Mouse (Mus musculus) kidney, adult 2 months (tissue): ENCODE results near the gene Akap11. TPM values are rescaled to one million over a fixed set of nuclear protein-coding genes. Genes with fewer than 3 reads are reported as not detected.

Source experiments
- DNase-seq: peaks from one replicate; pipeline ENCODE4 v3.0.0; 2021
- H3K27ac ChIP-seq: fragments of 200-500 bp; 2 replicates; pipeline ENCODE4 v1.5.1; 2012; ENCODE audit warnings: low read depth, low read length, control low read depth, inconsistent platforms; ENCODE audit not compliant: insufficient read depth
- H3K27me3 ChIP-seq: fragments of 200-500 bp; replicated peaks from 2 replicates; pipeline ENCODE4 v1.6.1; 2012; ENCODE audit warnings: mild to moderate bottlenecking, moderate library complexity, low read length, inconsistent platforms; ENCODE audit not compliant: control insufficient read depth, insufficient read depth
- H3K36me3 ChIP-seq: fragments of 200-500 bp; 2 replicates; pipeline ENCODE4 v1.6.1; 2012; ENCODE audit warnings: mild to moderate bottlenecking, moderate library complexity, low read length, inconsistent platforms; ENCODE audit not compliant: control insufficient read depth, insufficient read depth
- H3K4me1 ChIP-seq: fragments of 200-500 bp; 2 replicates; pipeline ENCODE4 v1.6.1; 2011; ENCODE audit warnings: low read length; ENCODE audit not compliant: control insufficient read depth, insufficient read depth
- H3K4me3 ChIP-seq: fragments of 200-500 bp; 2 replicates; pipeline ENCODE4 v1.5.1; 2011; ENCODE audit warnings: mild to moderate bottlenecking, low read depth, low read length, control low read depth; ENCODE audit not compliant: insufficient read depth
- CTCF ChIP-seq: fragments of 200-500 bp; conservative IDR thresholded peaks from 2 replicates; pipeline ENCODE4 v1.5.1; 2011; ENCODE audit warnings: low read depth, mild to moderate bottlenecking, control low read depth, low read length, moderate library complexity, mixed read lengths; ENCODE audit not compliant: insufficient read depth, insufficient read length
- POLR2A ChIP-seq: fragments of 200-500 bp; IDR thresholded peaks from one replicate; pipeline ENCODE4 v1.6.1; 2011; ENCODE audit warnings: low read depth, low read length, control low read depth
- WGBS: fragments of 180-500 bp; shearing (Covaris S2); methylation state at CpG from one replicate; pipeline ENCODE4 v1.1.7; 2018; 5-methylcytosine and 5-hydroxymethylcytosine counted together
- polyA plus RNA-seq: library from polyadenylated mRNA; depleted of rRNA; stranded (reverse); fragments of >200 nt; gene quantifications from 2 replicates; pipeline ENCODE4 v1.2.3, GENCODE M21; 2012

The Akap11 gene
- polyA plus RNA-seq, 1 experiment, result 9.1 TPM

DNA sequence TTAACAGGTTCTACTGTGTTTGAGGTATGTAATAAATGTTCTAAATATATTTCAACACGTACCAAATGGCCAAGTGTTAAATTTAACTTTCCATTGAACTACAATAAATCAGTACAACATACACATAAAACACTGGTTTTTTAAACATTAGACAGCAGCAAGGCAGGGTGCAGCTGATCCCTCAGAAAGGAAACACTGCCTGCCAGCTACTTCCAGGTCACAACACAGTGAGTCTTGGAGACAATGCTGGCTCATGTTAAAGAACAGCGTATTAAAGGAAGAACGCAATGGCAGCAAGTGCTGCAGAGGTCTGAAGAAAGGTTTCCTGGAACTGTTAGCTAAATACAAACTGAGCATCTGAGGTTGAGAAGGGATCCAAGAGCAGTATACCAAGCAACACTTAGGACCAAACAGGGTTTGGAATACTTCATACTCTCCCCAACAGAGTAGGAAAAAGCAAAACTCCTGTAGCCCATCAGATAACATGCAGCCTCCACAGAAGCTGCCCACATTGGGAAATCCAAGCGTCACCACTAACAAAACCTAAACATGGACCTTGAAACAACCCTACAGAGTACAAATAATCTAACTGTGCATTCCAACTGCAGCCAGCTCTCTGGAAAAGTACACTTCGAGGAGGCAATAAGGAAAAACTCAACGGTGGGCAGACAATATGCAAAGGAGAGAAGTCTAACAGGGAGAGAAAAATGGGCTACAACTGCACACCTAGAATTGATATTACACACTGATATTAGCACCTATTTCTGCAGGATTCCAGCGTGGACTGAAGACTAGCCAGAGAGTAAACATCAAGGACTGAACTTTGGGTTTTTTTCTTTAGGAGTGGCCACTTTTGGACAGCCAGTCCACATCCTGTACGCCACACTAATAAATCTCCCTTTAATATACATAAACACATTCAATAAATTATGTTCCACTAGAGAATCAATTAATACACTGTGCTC, 7.9 kb downstream of the Akap11 start:
- no peaks in the 10 kb centered on the region for H3K36me3 ChIP-seq
- 31% methylated on average over 8 of the region's 8 CpGs for WGBS
- H3K27ac ChIP-seq, result peak overlapping the region; percentile 54
- peak; percentile 38 for DNase-seq
- peaks cover 39% of the 10 kb centered on the region for H3K4me1 ChIP-seq
- TF ChIP-seq POLR2A (no peak), CTCF (no peak)
- H3K27me3 ChIP-seq, result no peaks in the 10 kb centered on the region
- no peak overlapping the region for H3K4me3 ChIP-seq

- WGBS, result 51% methylated on average over 6 of the region's 6 CpGs
- no peak overlapping the region for H3K4me3 ChIP-seq
- H3K27ac ChIP-seq, result no peak overlapping the region
- H3K27me3 ChIP-seq, result no peaks in the 10 kb centered on the region
- no peak for TF ChIP-seq CTCF
- no peak for TF ChIP-seq POLR2A
- H3K4me1 ChIP-seq, result peaks cover 34% of the 10 kb centered on the region
- H3K36me3 ChIP-seq, result no peaks in the 10 kb centered on the region
- DNase-seq, result no peak
These were observed 9.7 kb downstream of the Akap11 start for GRCm38 (mm10) chr14:78526907-78527306.

DNA sequence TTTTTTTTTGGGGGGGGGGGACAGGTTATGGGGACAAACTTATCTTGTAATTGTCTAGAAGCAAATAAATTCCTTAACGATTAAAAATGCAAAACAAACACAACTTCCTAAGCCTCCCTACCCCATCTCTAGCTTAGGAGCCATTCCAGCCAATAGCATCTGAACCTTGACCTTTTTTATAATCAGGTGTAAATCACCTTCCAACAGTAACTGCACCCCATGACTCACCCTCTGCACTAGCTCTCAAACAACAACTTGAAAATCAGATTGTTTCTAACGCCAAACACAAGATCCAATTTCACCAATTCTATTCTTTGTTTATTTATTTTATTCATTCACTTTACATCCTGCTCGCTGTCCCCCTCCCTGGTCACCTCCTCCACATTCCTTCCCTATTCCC, 10.1 kb downstream of the Akap11 start:
- Histone ChIP-seq H3K36me3 (no peaks in the 10 kb centered on the region), H3K4me1 (peaks cover 31% of the 10 kb centered on the region), H3K4me3 (no peak overlapping the region), H3K27me3 (no peaks in the 10 kb centered on the region), H3K27ac (no peak overlapping the region)
- no peak for DNase-seq
- 24% methylated on average over 3 of the region's 3 CpGs for WGBS
- no peak for TF ChIP-seq POLR2A
- TF ChIP-seq CTCF, result no peak

GRCm38 (mm10) chr14:78525611-78526457, 10.8 kb downstream of the Akap11 start:
- no peak for TF ChIP-seq CTCF
- no peak for TF ChIP-seq POLR2A
- Histone ChIP-seq H3K27ac (no peak overlapping the region), H3K4me3 (no peak overlapping the region), H3K4me1 (peaks cover 29% of the 10 kb centered on the region), H3K27me3 (no peaks in the 10 kb centered on the region), H3K36me3 (no peaks in the 10 kb centered on the region)
- WGBS, result 79% methylated on average over 3 of the region's 3 CpGs
- peak; percentile 30 for DNase-seq

GRCm38 (mm10) chr14:78525059-78525458, 11.5 kb downstream of the Akap11 start:
- TF ChIP-seq CTCF (no peak), POLR2A (no peak)
- Histone ChIP-seq H3K27me3 (no peaks in the 10 kb centered on the region), H3K36me3 (peaks cover 3% of the 10 kb centered on the region; the same call in 1 of the 2 replicates), H3K27ac (no peak overlapping the region), H3K4me3 (no peak overlapping the region), H3K4me1 (peaks cover 25% of the 10 kb centered on the region)
- 86% methylated on average over 2 of the region's 2 CpGs for WGBS
- DNase-seq, result no peak

- peaks cover 21% of the 10 kb centered on the region for H3K36me3 ChIP-seq
- no peak overlapping the region for H3K4me3 ChIP-seq
- no peaks in the 10 kb centered on the region for H3K4me1 ChIP-seq
- TF ChIP-seq CTCF (peak; percentile 52), POLR2A (no peak)
- DNase-seq, result peak; percentile 19
- H3K27me3 ChIP-seq, result no peaks in the 10 kb centered on the region
- H3K27ac ChIP-seq, result no peak overlapping the region
- WGBS, result 79% methylated on average over 9 of the region's 9 CpGs
These were observed 25.9 kb downstream of the Akap11 start for GRCm38 (mm10) chr14:78510713-78511112.

GRCm38 (mm10) chr14:78509791-78510190, 26.8 kb downstream of the Akap11 start:
- 76% methylated on average over 6 of the region's 6 CpGs for WGBS
- peaks cover 25% of the 10 kb centered on the region for H3K36me3 ChIP-seq

More at GRCm38 (mm10) chr14:78509791-78510190, 26.8 kb downstream of the Akap11 start:
- no peak overlapping the region for H3K27ac ChIP-seq
- H3K4me1 ChIP-seq, result no peaks in the 10 kb centered on the region
- H3K27me3 ChIP-seq, result no peaks in the 10 kb centered on the region
- DNase-seq, result no peak
- no peak for TF ChIP-seq POLR2A
- TF ChIP-seq CTCF, result no peak
- H3K4me3 ChIP-seq, result no peak overlapping the region
